Mouse (Mus musculus): ENCODE data around the gene Maml2.

Gene Maml2

GRCm38 (mm10) chr9:13588786-13589185, 291.0 kb downstream of the Maml2 start:
- H3K36me3 ChIP-seq (ENCODE audit: control insufficient read depth, insufficient read depth, low read length, poor library complexity, severe bottlenecking): no peaks in the 10 kb centered on the region
- peak; percentile 14 for DNase-seq (ENCODE audit: low read depth, low spot score)

GRCm38 (mm10) chr9:13592701-13593100, 294.9 kb downstream of the Maml2 start:
- no peak for DNase-seq (ENCODE audit: low read depth, low spot score)
- Histone ChIP-seq H3K27me3 (ENCODE audit: control insufficient read depth, insufficient read depth, low read length, poor library complexity, severe bottlenecking) (no peaks in the 10 kb centered on the region), H3K36me3 (ENCODE audit: control insufficient read depth, insufficient read depth, low read length, poor library complexity, severe bottlenecking) (no peaks in the 10 kb centered on the region)

More at GRCm38 (mm10) chr9:13588786-13589185, 291.0 kb downstream of the Maml2 start:
- H3K27me3 ChIP-seq (ENCODE audit: control insufficient read depth, insufficient read depth, low read length, poor library complexity, severe bottlenecking): no peaks in the 10 kb centered on the region

DNA sequence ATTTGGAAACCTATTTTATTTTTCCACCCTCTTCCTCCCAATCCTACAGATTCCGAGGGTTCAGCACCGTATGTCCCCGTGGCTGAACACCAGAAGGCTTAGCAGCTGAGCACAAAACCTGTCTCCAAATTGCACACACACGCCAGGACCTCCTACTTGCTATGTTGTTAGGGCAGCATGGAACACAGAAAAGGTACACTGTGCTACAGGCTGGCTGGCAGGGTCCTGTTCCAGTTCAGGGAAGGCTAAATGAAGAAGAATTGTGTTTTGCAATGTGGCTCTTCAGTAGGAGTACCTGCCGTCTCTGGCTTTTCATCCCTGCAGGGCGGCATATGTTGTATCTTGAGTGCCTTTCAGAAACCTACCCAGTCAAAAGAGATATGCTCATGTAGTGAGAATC, 300.0 kb downstream of the Maml2 start:
- DNase-seq (ENCODE audit: low read depth, low spot score): no peak
- no peaks in the 10 kb centered on the region for H3K36me3 ChIP-seq (ENCODE audit: control insufficient read depth, insufficient read depth, low read length, poor library complexity, severe bottlenecking)
- no peaks in the 10 kb centered on the region for H3K27me3 ChIP-seq (ENCODE audit: control insufficient read depth, insufficient read depth, low read length, poor library complexity, severe bottlenecking)

DNA sequence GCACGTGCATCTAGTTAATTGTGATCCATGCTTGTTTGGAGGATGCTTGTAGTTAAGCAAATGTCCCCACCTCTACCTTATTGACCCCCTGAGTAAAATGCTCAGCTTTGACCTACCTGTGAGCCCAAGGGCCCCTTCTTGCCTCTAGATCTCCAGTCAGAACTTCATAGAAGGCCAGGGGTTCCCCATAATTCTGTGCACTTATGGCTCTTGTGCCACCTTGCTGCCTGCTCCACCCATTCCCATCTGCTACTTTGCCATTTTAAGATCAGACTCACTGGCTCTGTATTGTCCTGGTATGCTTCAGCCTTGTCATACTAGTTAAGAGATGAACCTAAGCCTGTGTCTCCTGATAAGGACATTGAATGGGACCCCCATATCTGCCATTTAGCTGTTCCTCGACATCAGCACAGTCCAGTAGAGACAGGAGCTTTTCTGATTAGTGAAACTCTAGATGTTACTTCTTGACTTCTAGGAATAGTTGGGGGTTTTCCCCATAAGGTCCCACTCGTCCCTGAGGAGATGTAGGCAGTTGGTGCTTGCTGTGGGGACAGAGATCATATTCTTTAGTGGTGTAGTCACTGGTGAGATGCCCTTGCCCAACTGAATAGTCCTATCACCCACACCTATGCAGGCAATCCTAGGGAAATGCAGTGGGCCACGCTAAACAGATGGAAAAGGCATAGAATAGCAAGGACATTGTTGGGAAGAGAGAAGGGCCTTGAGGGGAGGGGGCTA, 301.0 kb downstream of the Maml2 start:
- Histone ChIP-seq H3K36me3 (ENCODE audit: control insufficient read depth, insufficient read depth, low read length, poor library complexity, severe bottlenecking) (no peaks in the 10 kb centered on the region), H3K27me3 (ENCODE audit: control insufficient read depth, insufficient read depth, low read length, poor library complexity, severe bottlenecking) (no peaks in the 10 kb centered on the region)
- DNase-seq (ENCODE audit: low read depth, low spot score): no peak

GRCm38 (mm10) chr9:13599334-13599614, 301.5 kb downstream of the Maml2 start:
- Histone ChIP-seq H3K27me3 (ENCODE audit: control insufficient read depth, insufficient read depth, low read length, poor library complexity, severe bottlenecking) (no peaks in the 10 kb centered on the region), H3K36me3 (ENCODE audit: control insufficient read depth, insufficient read depth, low read length, poor library complexity, severe bottlenecking) (no peaks in the 10 kb centered on the region)
- DNase-seq (ENCODE audit: low read depth, low spot score): no peak

- no peaks in the 10 kb centered on the region for H3K27me3 ChIP-seq (ENCODE audit: control insufficient read depth, insufficient read depth, low read length, poor library complexity, severe bottlenecking)
- DNase-seq (ENCODE audit: low read depth, low spot score): no peak
- H3K36me3 ChIP-seq (ENCODE audit: control insufficient read depth, insufficient read depth, low read length, poor library complexity, severe bottlenecking): no peaks in the 10 kb centered on the region
These were observed 302.0 kb downstream of the Maml2 start for GRCm38 (mm10) chr9:13599800-13600199.

DNA sequence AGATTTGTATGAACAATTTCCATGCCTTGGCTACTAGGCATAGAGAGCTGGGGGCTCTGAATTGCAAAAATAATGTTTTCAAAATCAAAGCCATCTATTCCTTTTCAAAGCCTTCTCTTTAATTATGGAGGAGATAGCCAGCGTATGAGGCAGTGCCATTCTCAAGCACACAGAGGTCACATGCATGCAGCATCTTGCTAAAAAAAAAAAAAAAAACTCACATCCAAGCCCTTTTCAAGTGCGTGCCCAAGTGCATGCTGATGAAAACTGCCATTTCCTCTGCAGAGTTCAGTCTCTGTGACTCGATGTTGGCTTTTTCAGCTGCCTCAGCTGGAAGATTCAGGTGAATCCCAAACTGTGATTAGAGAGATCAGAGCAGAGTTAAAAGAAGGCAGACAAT, 304.0 kb downstream of the Maml2 start:
- no peaks in the 10 kb centered on the region for H3K36me3 ChIP-seq (ENCODE audit: control insufficient read depth, insufficient read depth, low read length, poor library complexity, severe bottlenecking)
- no peaks in the 10 kb centered on the region for H3K27me3 ChIP-seq (ENCODE audit: control insufficient read depth, insufficient read depth, low read length, poor library complexity, severe bottlenecking)
- DNase-seq (ENCODE audit: low read depth, low spot score): no peak

GRCm38 (mm10) chr9:13603533-13604143, 305.9 kb downstream of the Maml2 start:
- DNase-seq (ENCODE audit: low read depth, low spot score): no peak
- no peaks in the 10 kb centered on the region for H3K36me3 ChIP-seq (ENCODE audit: control insufficient read depth, insufficient read depth, low read length, poor library complexity, severe bottlenecking)
- no peaks in the 10 kb centered on the region for H3K27me3 ChIP-seq (ENCODE audit: control insufficient read depth, insufficient read depth, low read length, poor library complexity, severe bottlenecking)

- no peak for DNase-seq (ENCODE audit: low read depth, low spot score)
- Histone ChIP-seq H3K36me3 (ENCODE audit: control insufficient read depth, insufficient read depth, low read length, poor library complexity, severe bottlenecking) (no peaks in the 10 kb centered on the region), H3K27me3 (ENCODE audit: control insufficient read depth, insufficient read depth, low read length, poor library complexity, severe bottlenecking) (no peaks in the 10 kb centered on the region)
These were observed 309.9 kb downstream of the Maml2 start for GRCm38 (mm10) chr9:13607609-13608185.

GRCm38 (mm10) chr9:13608532-13609071, 310.8 kb downstream of the Maml2 start:
- Histone ChIP-seq H3K36me3 (ENCODE audit: control insufficient read depth, insufficient read depth, low read length, poor library complexity, severe bottlenecking) (no peaks in the 10 kb centered on the region), H3K27me3 (ENCODE audit: control insufficient read depth, insufficient read depth, low read length, poor library complexity, severe bottlenecking) (no peaks in the 10 kb centered on the region)
- DNase-seq (ENCODE audit: low read depth, low spot score): no peak

GRCm38 (mm10) chr9:13611561-13611960, 313.8 kb downstream of the Maml2 start:
- no peak for DNase-seq (ENCODE audit: low read depth, low spot score)
- Histone ChIP-seq H3K27me3 (ENCODE audit: control insufficient read depth, insufficient read depth, low read length, poor library complexity, severe bottlenecking) (no peaks in the 10 kb centered on the region), H3K36me3 (ENCODE audit: control insufficient read depth, insufficient read depth, low read length, poor library complexity, severe bottlenecking) (no peaks in the 10 kb centered on the region)

GRCm38 (mm10) chr9:13612371-13612770, 314.6 kb downstream of the Maml2 start:
- no peak for DNase-seq (ENCODE audit: low read depth, low spot score)
- Histone ChIP-seq H3K36me3 (ENCODE audit: control insufficient read depth, insufficient read depth, low read length, poor library complexity, severe bottlenecking) (no peaks in the 10 kb centered on the region), H3K27me3 (ENCODE audit: control insufficient read depth, insufficient read depth, low read length, poor library complexity, severe bottlenecking) (no peaks in the 10 kb centered on the region)

DNA sequence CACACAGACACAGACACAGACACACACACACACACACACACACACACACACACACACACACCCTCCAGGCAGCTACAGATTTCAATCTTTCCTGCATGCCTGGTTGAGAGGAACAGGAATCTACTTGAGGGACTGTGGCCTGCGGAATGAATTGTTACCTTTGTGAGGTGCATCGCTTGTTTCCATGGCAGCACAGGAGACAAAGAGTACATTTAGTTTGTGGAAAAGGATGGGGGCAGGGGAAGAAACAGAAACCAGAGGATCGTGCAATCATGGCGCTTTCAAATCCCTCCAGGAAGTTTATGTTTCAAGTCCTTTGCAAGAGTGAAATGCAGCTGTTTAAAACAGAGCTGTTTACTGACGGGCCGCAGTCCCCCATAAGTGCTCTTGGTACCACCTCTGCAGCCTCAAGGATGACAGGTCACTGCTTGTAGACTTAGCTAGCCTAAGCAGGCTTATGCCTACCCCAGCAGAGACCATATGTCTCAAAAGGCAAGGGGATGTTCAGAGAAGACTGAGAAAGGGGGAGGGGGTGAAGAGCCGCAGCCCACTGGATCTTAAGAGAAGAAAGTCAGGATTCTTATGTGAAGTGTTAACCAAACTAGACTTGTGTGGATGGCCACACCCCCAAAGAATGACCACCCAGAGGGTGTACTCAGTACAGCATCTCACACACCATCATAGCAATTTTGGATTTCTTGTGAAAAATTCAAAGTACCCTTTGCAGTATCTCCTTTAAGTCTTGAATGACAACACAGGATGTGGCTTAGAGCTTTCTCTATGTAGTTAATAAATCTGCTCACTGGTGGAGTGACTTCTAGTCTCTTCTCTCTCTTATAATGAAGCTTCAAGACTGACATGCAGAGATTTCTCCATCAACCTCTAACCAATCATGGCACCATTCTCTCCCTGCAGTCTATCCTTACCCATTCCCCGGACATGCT, 315.8 kb downstream of the Maml2 start:
- DNase-seq (ENCODE audit: low read depth, low spot score): no peak
- H3K27me3 ChIP-seq (ENCODE audit: control insufficient read depth, insufficient read depth, low read length, poor library complexity, severe bottlenecking): no peaks in the 10 kb centered on the region
- no peaks in the 10 kb centered on the region for H3K36me3 ChIP-seq (ENCODE audit: control insufficient read depth, insufficient read depth, low read length, poor library complexity, severe bottlenecking)

GRCm38 (mm10) chr9:13616383-13617009, 318.7 kb downstream of the Maml2 start:
- DNase-seq (ENCODE audit: low read depth, low spot score): no peak
- no peaks in the 10 kb centered on the region for H3K27me3 ChIP-seq (ENCODE audit: control insufficient read depth, insufficient read depth, low read length, poor library complexity, severe bottlenecking)
- no peaks in the 10 kb centered on the region for H3K36me3 ChIP-seq (ENCODE audit: control insufficient read depth, insufficient read depth, low read length, poor library complexity, severe bottlenecking)

Data from splenic B cell, adult 2 months (primary cell).